Mouse (Mus musculus) cerebellum, adult 2 months (tissue): Measurements from ENCODE around the gene Spata18.

Experiments
- CTCF ChIP-seq: fragments of 200-500 bp; IDR thresholded peaks from 2 replicates; pipeline ENCODE4 v1.5.1; 2011; ENCODE audit warnings: low read depth, mild to moderate bottlenecking, control low read depth, low read length, moderate library complexity, borderline replicate concordance; ENCODE audit not compliant: insufficient read depth
- POLR2A ChIP-seq: fragments of 200-500 bp; IDR thresholded peaks from 2 replicates; pipeline ENCODE4 v1.6.1; 2011; ENCODE audit warnings: low read length, control low read depth, borderline replicate concordance; ENCODE audit not compliant: insufficient read depth

GRCm38 (mm10) chr5:73705290-73705689 lies 54.1 kb downstream of the Spata18 start:
- TF ChIP-seq CTCF (no peak), POLR2A (no peak)
